Mouse (Mus musculus) brown adipose tissue, adult 24 weeks (tissue): ENCODE measurements around the gene Cherp. TPM values are rescaled to one million over a fixed set of nuclear protein-coding genes. Genes with fewer than 3 reads are reported as not detected.
A peak's percentile ranks its signal among the peaks of the same experiment; 100 is the strongest.

Source experiments
- H3K27ac ChIP-seq: fragments of 200-500 bp; replicated peaks from 2 replicates; pipeline ENCODE4 v1.5.1; 2012; ENCODE audit warnings: low read depth, mild to moderate bottlenecking, low read length
- H3K4me1 ChIP-seq: fragments of 200-500 bp; 2 replicates; pipeline ENCODE4 v1.6.1; 2012; ENCODE audit warnings: low read length, mixed read lengths; ENCODE audit not compliant: control insufficient read depth, insufficient read depth, insufficient read length
- H3K4me3 ChIP-seq: fragments of 200-500 bp; 2 replicates; pipeline ENCODE4 v1.5.1; 2012; ENCODE audit warnings: low read depth, mild to moderate bottlenecking, low read length, moderate library complexity; ENCODE audit not compliant: insufficient read depth
- polyA plus RNA-seq: library from polyadenylated mRNA; stranded (reverse); fragments of >200 nt; gene quantifications from 2 replicates; pipeline ENCODE4 v1.2.4, GENCODE M21; 2012; ENCODE audit not compliant: missing spikeins, insufficient read depth, insufficient read length

Gene Cherp
- 12.8 and 17.7 TPM in 2 replicates for polyA plus RNA-seq

DNA sequence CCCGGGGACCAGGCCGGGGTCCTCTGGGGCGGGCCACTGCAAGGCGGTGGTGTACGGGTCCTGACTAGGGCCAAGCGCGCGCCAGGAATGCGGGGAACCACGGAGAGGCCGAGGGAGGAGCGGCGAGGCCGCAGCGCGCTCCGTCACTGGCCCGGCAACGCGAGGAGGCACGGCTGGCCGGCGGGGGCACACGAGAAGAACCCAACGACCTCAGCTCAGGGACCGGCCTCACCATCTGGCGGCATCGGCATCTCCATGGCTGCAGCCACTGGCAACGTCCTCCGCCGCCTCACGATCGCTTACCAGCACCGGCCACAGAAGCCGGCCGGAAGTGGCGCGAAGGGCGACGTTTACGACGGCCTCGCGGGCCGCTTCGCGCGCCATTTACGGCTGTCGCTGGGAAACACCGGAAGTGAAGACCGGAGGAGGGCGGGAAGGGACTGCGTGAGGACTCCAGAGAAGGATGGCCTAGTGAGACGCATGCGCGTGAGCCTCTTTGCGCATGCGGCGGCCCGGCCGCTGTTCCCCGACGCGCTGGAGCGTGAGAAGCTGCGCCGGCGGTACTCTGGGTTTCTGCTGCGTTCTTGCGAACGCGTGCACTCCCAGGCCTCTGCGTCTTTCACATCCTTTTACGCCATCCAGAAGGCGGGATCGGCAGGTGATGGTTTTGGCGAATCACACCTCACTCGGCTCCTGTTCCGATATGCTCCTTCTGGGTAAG, at the start of gene Cherp:
Gene Cherp (minus strand): TSS at position 401 of the 721 bp plus-strand sequence.
- peak within 1 kb of the TSS; percentile 88 for H3K4me3 ChIP-seq
- peak within 1 kb of the TSS; percentile 78 for H3K27ac ChIP-seq
- peaks cover 7% of the 10 kb centered on the region; the same call in 1 of the 2 replicates for H3K4me1 ChIP-seq

DNA sequence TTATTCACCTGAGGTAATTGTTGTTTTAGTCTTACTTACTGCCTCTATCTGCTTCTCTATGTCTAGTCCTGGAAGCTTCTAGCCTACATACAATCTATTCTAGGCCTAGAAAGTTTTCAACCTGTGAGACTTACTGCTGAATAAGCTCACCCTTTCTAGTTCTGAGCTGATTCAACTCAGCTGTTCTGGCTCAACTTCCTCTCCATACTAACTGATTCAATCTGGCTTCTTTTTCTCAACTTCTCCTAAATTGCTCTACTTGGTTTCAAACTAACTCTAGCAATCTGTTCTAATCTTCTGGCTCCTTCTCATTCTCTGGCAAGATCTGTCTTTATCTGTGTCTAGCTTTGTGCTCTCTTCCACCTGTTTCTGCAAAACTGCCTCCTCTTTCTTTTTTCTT, 46.9 kb upstream of the Cherp start:
- H3K4me1 ChIP-seq: no peaks in the 10 kb centered on the region
- H3K27ac ChIP-seq: no peak overlapping the region
- H3K4me3 ChIP-seq: no peak overlapping the region

DNA sequence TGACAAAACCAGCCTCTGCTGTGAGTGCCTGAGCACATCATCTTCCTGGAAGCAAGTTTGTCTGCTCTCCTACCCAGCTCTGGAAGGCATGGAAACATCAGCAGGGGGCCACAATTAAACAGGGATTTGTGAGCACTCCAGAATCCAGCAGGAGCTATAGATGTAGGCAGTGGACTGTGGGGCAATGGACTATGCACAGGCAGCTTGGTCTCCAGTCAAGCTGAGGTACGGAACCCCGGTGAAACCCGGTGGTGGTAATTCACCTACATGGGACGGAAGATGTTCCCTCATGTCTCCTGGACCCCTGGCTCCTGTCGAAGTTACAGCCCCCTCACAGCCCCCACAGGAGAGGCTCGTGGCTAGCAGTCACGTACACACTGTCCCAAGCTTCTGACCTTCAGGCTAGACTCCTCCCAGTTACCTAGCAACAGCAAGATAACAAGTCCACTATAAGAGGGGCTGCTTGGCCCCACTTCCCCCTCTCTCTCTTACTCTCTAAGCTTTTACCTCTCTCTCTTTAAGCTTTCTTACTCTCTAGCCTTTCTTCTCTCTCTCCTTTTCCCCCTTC, 42.5 kb upstream of the Cherp start:
- H3K4me1 ChIP-seq: no peaks in the 10 kb centered on the region
- no peak overlapping the region for H3K4me3 ChIP-seq
- H3K27ac ChIP-seq: no peak overlapping the region

DNA sequence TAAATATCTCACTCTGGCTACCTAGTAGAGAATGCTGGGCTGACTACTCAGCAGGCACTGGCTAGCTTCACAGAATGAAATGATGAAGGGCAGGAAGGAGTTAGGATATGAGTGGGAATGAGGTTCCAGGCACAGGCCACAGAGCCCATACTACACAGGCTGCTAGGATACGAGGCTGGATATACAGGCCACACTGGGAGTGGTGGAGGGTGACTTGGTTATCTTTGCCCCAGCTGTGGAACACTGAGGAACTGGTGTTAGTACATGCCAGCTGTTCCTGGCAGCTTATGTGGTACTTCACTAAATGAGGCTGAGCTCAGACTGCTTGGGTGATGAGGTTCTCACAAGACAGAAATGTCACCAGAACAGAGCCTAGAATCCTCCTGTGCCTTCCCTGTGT, 38.1 kb upstream of the Cherp start:
- H3K4me3 ChIP-seq: no peak overlapping the region
- H3K4me1 ChIP-seq: no peaks in the 10 kb centered on the region
- H3K27ac ChIP-seq: no peak overlapping the region

DNA sequence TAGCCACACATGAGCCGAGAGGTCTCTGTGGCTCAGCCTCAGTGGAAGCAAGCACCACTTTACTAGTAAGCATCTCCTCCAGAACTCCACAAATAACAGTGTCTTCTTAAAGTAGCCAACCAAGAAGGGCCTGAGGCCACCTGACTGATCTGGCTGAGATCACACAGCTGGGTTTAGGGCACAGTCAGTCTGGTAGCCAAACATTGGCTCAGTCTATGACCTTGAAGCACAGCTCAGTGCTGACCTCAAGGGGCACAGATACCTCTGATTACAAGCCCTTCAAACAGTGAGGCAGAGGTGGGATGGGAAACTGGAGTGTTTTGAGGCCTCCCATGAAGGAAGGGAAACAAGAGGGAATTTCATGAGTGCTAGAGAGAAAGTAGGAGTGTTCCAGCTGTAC, 37.6 kb upstream of the Cherp start:
- H3K4me1 ChIP-seq: no peaks in the 10 kb centered on the region
- no peak overlapping the region for H3K4me3 ChIP-seq
- H3K27ac ChIP-seq: peak overlapping the region; percentile 27; the same call in 1 of the 2 replicates

DNA sequence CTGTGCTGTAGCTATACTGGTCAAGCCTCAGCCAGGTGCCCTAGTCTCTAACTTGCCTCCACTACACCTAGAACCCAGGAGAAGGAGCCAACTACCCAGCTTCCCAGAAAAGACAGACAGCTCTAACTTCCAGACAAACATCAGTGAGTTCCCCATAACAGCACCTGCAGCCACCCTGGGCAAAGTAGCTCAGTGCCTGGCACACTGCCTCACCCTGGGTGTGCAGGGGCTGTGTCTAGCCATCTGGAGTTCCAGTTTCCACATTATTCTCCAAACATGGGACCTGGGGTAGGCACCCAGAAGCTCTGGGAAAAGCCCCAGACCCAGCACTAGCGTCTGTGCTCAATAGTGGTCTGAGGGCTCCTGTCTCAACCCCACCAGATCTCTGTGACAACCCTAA, 32.5 kb upstream of the Cherp start:
- Histone ChIP-seq H3K4me3 (no peak overlapping the region), H3K27ac (no peak overlapping the region), H3K4me1 (peaks cover 14% of the 10 kb centered on the region)

DNA sequence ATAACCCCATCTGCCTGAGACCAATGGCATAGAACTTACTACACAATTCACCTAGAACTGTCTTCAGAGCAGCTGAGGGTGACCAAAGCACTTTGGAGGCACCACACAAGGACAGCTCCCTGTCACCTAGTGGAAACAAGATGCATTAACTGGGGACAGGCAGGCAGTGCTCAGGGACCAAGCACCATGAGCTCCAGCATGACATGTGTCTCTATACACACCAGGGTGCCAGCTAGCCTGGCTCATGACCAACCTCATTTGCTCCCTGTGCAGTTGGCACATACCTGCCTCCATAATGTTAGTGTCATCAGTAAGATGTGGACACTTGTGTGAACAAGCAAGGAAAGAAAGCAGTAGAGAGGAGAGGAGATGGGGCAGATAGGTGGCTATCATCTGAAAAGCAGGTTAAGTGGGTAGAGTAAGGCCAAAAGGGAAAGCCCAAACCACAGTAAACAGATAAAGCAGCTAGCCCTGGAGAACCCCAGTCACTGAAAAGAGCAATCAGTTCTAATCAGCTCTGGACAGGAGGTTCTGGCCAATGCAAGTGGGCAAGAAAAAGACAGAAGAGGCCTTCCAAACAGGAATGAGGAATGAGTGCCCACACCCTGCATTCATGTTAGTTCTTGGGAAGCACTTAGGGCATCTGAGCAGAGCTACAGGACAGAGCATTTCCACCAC, 29.8 kb upstream of the Cherp start:
- H3K4me1 ChIP-seq: peaks cover 20% of the 10 kb centered on the region
- no peak overlapping the region for H3K27ac ChIP-seq
- no peak overlapping the region for H3K4me3 ChIP-seq

DNA sequence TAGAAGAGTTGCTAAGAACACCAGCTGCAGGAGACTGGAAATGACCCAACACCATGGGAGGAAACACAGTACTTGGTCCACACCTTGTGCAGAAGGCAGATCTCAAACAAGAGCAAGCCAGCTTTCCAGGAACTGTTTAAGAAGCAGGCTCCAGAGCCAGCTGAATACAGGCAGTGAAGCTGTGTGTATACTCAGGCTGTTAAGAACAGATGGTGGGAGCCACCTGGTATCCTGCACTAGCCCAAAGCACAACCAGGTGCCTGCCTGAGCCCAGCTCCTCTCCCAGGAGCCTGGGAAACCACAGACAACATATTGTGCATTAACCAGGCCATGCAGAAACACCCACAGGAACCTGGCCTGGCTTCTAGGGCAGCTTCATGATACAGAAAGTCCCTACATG, 29.1 kb upstream of the Cherp start:
- Histone ChIP-seq H3K4me3 (no peak overlapping the region), H3K4me1 (peaks cover 20% of the 10 kb centered on the region), H3K27ac (no peak overlapping the region)

DNA sequence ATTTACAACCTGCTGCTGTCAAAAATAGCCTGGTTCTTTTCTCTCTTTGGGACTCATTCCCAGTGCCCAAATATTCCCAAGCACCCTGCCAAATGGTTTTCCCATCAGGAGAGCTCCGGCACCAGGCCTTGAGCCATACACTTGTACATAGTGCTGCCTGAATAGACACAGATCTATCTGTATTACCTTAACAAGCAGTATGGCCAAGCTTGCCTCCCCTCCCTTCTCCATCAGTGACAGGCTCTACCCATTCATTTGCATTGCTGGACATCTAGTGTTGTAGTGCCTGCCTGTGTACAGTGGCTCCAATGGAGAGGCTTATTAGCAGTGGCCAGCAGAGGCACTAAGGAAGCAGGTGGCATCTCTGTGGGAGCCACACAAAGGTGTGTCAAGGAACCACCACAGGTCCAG, 25.5 kb upstream of the Cherp start:
- no peak overlapping the region for H3K4me3 ChIP-seq
- H3K27ac ChIP-seq: no peak overlapping the region
- H3K4me1 ChIP-seq: peaks cover 15% of the 10 kb centered on the region

DNA sequence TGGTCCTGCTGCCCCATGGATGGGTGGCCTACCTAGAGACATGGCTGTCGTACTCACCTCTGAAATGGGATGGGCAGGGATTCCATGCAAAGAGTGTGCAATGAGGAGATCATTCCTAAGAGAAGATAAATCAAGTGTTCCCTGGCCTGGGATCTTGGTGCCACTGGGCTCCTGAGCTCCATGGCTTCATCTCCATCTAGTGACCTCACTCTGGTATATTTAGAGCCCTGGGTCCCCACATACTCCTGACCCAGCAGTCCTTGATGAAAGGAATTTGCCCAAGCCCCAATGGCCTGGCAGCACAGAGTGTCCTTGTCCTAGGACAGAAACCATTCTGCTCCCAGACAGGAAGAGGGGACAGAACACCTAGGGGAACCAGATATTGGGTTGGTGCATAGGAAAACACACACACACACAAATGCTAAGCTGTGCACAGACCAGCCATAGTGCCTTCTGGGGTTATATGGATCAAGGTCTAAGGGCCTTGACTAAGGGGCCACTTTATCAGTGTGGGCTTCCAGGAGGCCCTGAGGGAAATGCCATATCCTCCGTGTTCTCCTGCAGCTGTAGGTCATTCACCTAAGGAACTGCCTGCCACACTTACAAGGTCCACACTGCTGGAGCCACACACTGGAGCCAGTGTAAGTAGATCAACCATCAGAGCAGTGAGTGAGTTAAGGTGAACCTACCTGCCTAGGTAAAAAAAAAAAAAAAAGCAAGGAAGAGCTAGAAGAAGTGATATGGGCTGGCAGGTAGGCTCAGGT, 24.7 kb upstream of the Cherp start:
- H3K4me1 ChIP-seq: peaks cover 13% of the 10 kb centered on the region
- no peak overlapping the region for H3K4me3 ChIP-seq
- H3K27ac ChIP-seq: no peak overlapping the region

DNA sequence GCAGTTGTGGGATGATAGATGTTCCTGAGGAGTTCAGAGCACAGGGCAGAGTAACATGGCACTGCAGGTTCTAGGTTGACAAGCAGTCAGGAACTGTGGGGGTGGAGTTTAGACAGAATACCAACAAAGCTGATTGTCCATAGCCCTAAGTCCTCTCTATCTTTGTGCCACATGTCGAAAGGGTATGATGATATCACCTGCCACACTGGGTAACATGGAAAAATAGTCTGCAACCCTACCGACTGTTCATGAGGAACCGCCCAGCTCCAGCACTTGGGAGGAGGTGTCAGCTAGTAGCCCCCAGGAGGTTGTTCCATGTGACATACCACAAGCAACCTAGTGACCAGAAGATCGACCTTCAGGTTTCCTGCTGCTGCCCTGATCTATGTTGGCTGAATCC, 23.5 kb upstream of the Cherp start:
- H3K4me3 ChIP-seq: no peak overlapping the region
- H3K4me1 ChIP-seq: peaks cover 12% of the 10 kb centered on the region; the same call in 1 of the 2 replicates
- no peak overlapping the region for H3K27ac ChIP-seq

DNA sequence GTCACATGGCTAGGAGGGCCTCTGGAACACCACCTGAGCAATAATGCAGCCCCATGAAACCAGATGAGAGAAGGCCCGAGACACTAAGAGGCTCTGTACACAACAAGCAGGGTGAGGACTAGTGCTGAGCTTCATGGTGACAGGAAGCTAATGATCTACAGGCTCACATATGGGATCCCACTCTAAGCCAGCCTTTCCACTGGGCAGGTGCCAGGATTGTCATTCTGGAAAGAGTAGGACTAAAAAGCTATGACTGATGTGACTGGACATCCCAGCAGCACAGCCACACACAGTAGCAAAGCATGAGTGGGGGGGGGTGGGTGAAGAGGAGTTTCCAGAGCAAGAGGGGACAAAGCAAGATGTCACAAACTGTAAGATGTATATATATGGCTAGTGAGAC, 22.9 kb upstream of the Cherp start:
- Histone ChIP-seq H3K4me1 (peaks cover 13% of the 10 kb centered on the region; the same call in 1 of the 2 replicates), H3K27ac (no peak overlapping the region)

DNA sequence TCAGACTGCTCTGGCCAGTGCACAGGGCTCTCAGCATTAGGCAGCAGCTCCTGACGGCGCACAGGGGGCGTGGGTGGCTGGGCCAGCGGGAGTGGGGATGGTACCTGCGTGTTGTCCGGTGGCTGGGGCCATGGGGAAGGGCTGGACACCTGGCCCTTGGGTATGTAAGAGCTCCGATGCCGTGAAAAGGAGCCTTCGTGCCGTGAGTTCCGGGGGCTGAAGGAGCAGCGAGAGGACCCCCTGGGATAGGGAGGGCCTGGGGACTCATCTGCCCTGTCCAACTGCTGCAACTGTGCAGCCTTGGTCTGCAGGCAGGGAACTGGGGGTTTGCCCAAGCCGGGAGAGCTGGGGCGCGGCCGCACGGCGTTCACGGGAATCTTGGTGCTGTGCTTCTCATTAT, 21.2 kb upstream of the Cherp start:
- no peak overlapping the region for H3K4me3 ChIP-seq
- H3K4me1 ChIP-seq: peaks cover 8% of the 10 kb centered on the region
- H3K27ac ChIP-seq: no peak overlapping the region

More for the DNA sequence above, 22.9 kb upstream of the Cherp start:
- no peak overlapping the region for H3K4me3 ChIP-seq

DNA sequence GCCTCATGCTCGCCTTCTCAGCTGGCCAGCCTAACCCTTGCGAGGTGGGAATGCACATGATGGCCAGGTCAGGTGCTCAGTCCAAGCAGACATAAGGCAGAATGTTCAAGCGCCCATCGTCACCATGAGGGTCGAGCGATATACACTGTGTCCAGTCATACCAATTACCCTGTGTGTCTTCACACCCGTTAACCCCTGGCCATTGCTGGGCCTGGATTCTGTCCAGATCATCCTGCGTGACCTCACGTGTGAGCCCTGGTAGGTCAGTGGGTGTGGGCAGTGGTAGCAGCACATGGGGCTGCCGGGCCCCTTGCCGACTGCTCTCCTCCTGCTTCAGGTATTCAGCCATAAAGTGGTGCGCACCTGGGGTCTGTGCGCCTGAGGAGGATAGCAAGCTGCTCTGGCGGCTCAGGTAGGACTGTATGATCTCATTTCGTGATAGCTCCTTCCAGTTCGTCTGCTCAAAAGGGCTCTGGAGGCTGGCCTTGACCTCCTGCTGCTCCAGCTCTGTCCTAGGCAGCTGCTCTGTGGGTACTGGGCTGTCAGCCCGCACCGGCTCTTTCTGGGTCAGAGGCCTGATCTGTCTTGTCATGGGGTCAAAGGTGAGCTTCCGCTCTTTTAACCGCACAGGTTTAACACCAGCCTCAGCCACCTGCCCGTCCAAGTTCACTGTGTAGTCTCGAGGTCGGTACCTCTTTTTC, 20.5 kb upstream of the Cherp start:
- Histone ChIP-seq H3K4me3 (no peak overlapping the region), H3K27ac (no peak overlapping the region), H3K4me1 (peaks cover 8% of the 10 kb centered on the region)
